Mouse (Mus musculus) midbrain, embryonic 15.5 days (tissue): ENCODE results near the gene Gpnmb. TPM values are rescaled to one million over a fixed set of nuclear protein-coding genes. Genes with fewer than 3 reads are reported as not detected.

Experiments used
- ATAC-seq: fragments of 200-750 bp; cut with Nextera tagmentation; replicated peaks from 2 replicates; pipeline ENCODE4 v1.8.0; 2017; ENCODE audit warnings: moderate TSS enrichment
- H3K27ac ChIP-seq: fragments of 300-500 bp; sonication (generic); 2 replicates; pipeline ENCODE4 v1.5.1; 2015; ENCODE audit warnings: mild to moderate bottlenecking, inconsistent platforms
- H3K27me3 ChIP-seq: fragments of 300-500 bp; sonication (generic); replicated peaks from 2 replicates; pipeline ENCODE4 v1.6.1; 2015; ENCODE audit warnings: inconsistent platforms
- H3K36me3 ChIP-seq: fragments of 300-500 bp; sonication (generic); replicated peaks from 2 replicates; pipeline ENCODE4 v1.6.1; 2015; ENCODE audit warnings: inconsistent platforms
- H3K4me1 ChIP-seq: fragments of 300-500 bp; sonication (generic); 2 replicates; pipeline ENCODE4 v1.6.1; 2015; ENCODE audit warnings: inconsistent platforms
- H3K4me2 ChIP-seq: fragments of 300-500 bp; sonication (generic); 2 replicates; pipeline ENCODE4 v1.6.1; 2015; ENCODE audit warnings: inconsistent platforms, mild to moderate bottlenecking, moderate library complexity
- H3K4me3 ChIP-seq: fragments of 300-500 bp; sonication (generic); 2 replicates; pipeline ENCODE4 v1.5.1; 2015; ENCODE audit warnings: mild to moderate bottlenecking, inconsistent platforms
- H3K9ac ChIP-seq: fragments of 300-500 bp; sonication (generic); 2 replicates; pipeline ENCODE4 v1.6.1; 2015; ENCODE audit warnings: mild to moderate bottlenecking, inconsistent platforms
- H3K9me3 ChIP-seq: fragments of 300-500 bp; sonication (generic); 2 replicates; pipeline ENCODE4 v1.6.1; 2016; ENCODE audit warnings: inconsistent platforms
- WGBS: fragments of 180-500 bp; shearing (Covaris S2); methylation state at CpG from one replicate; pipeline ENCODE4 v1.1.7; 2015; ENCODE audit warnings: mixed read lengths; 5-methylcytosine and 5-hydroxymethylcytosine counted together
- polyA plus RNA-seq: library from polyadenylated mRNA; unstranded; fragments of >200 nt; fragmentation: Nextera tagmentation; extraction: Ambion mirVana; gene quantifications from 2 replicates; pipeline ENCODE4 v1.2.1, GENCODE M21; 2015

Gpnmb gene
- polyA plus RNA-seq, result 0.36 and 0.74 TPM in 2 replicates

DNA sequence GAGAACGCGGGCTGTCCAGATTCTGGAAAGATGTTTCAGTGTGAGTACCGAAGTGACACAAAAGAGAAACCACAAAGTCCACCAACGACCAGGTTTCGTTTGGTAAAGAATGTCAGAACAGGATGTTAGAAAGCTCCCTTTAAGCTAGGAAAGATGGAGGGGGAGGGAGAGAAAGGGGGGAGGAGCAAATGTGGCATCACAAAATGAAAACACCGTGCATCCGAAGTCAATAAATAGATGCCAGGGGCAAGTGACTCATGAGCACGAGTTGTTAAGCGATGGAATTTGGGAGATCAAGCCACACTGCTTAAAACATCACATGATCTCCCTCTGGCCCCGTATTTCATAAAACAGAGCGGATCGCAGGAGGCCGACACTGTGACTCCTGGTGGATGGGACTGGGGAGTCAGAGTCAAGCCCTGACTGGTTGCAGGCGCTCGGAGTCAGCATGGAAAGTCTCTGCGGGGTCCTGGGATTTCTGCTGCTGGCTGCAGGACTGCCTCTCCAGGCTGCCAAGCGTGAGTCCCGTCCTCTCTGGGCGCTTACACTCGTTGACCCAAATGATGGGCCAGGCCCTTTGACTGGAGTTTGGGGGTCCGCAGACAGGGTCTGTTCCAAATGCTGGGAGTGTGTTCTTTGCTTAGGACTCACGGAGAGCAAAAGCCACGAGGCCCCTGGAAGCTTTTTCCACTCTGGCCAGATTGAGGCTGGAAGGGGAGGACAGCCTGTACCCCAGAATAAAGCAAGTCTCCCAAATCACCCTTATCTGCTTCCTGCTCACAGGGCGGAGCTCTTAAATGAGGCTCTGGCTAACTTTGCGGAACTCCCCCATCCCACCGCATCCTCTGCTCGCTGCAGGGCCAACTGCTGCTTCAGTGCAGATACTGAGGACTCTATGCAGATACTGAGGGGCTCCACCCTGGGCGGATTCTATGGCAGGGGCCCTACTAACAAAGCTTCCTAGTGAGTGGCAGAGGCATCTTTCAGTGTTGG is at the start of gene Gpnmb:
Gene Gpnmb, plus strand, starts transcription at position 272 of the 993 bp plus-strand sequence.
- H3K4me2 ChIP-seq, result no peak within 1 kb of the TSS

DNA sequence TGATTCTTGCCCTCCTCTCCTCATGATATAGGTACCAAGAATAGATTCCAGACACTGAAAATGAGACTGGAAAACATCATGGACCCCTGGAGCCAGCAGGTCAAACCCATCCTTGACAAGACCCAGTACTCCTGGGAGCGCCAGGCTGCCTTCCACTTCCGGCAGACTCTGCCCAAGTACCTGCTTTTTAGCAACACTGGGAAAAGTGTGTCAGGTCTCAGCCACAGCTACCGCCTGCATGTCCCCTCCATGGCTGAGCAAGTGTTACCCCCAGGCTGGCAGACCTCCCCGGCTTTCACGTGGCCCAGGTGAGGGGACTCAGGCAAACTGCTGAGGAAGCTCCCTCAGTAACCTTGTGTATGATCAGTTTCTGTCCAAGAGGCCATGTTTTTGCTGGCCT is 46.4 kb upstream of the Gpnmb start:
- Histone ChIP-seq H3K4me3 (no peak overlapping the region), H3K4me2 (no peak overlapping the region), H3K9ac (no peak overlapping the region), H3K27me3 (no peaks in the 10 kb centered on the region), H3K9me3 (no peaks in the 10 kb centered on the region), H3K36me3 (no peaks in the 10 kb centered on the region), H3K4me1 (no peaks in the 10 kb centered on the region), H3K27ac (no peak overlapping the region)
- ATAC-seq, result no peak
- 94% methylated on average over 5 of the region's 5 CpGs for WGBS

More for the DNA sequence above, at the start of gene Gpnmb:
- Histone ChIP-seq H3K27ac (no peak within 1 kb of the TSS), H3K27me3 (0 out of 2 replicates have a peak, but pooled peaks cover 8% of the 10 kb centered on the region), H3K9ac (no peak within 1 kb of the TSS), H3K36me3 (no peaks in the 10 kb centered on the region), H3K9me3 (no peaks in the 10 kb centered on the region), H3K4me1 (no peaks in the 10 kb centered on the region; the same call in 1 of the 2 replicates), H3K4me3 (no peak within 1 kb of the TSS)
- ATAC-seq, result no peak
- WGBS, result 47% methylated on average over 28 of the region's 28 CpGs

DNA sequence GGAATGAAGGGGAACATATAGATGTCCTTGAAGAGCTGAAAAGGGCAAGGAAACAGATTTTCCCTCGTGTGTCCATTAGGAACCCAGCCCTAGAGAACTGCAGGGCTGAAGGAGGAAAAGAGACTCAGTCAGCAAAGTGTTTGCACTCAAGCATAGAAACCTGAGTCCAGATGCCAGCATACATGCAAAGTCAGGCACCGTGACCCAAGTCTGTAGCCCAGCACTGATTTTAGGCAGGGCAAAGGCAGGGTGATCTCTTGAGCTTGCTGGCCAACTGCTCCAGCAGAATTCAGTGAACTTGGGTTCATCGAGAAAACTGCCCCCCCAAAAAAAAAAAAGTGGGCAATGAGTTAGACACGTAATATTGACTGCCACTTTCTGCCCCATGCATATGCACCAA is 44.4 kb upstream of the Gpnmb start:
- Histone ChIP-seq H3K36me3 (no peaks in the 10 kb centered on the region), H3K27me3 (no peaks in the 10 kb centered on the region), H3K4me3 (no peak overlapping the region), H3K27ac (no peak overlapping the region), H3K4me2 (no peak overlapping the region), H3K9ac (no peak overlapping the region), H3K9me3 (no peaks in the 10 kb centered on the region), H3K4me1 (no peaks in the 10 kb centered on the region)
- 78% methylated on average over 4 of the region's 4 CpGs for WGBS
- ATAC-seq, result no peak

DNA sequence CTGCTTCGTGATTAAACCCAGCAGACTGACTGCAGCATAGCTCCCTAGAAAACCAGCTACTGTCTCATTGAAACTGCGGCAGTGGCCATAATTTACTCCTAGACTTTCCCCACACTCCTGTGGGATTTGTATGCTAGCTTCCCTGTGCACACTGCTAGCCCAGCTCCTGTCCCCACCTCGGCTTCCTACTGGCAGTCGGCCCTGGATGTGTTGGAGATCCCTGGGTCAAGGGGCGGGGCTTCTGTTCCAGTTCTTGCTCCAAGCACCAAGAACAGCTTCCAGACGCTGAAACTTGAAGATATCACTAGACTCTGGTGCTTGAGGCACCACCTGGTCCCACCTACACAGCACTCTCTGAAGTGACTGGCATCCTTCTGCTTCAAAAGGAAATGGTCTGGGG is 38.2 kb upstream of the Gpnmb start:
- Histone ChIP-seq H3K4me2 (no peak overlapping the region), H3K4me1 (no peaks in the 10 kb centered on the region), H3K36me3 (no peaks in the 10 kb centered on the region), H3K27ac (no peak overlapping the region), H3K4me3 (no peak overlapping the region), H3K27me3 (no peaks in the 10 kb centered on the region), H3K9me3 (no peaks in the 10 kb centered on the region), H3K9ac (no peak overlapping the region)
- no peak for ATAC-seq
- WGBS, result 67% methylated on average over 6 of the region's 6 CpGs

DNA sequence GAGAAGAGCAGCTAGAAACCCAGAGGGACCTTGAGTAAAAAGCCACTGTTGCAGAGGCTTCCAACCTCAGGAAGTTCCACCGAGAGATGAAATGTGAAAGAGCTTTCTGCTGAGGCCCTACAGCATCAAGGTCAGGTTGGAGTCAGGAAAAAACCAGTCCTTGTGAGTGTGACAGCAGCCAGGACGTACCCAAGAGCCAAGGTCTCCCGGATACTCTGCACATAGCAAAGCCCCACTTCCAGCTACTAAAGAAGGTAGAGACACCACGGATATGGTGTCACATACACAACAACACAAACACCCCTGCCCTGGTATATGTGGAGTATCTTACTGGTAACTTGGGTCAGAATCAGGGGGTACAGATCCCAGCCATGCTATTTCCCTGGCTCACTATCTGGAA is 37.5 kb upstream of the Gpnmb start:
- no peaks in the 10 kb centered on the region for H3K9me3 ChIP-seq
- H3K9ac ChIP-seq, result no peak overlapping the region
- no peaks in the 10 kb centered on the region for H3K36me3 ChIP-seq
- 90% methylated on average over 4 of the region's 4 CpGs for WGBS
- H3K27me3 ChIP-seq, result no peaks in the 10 kb centered on the region
- no peak overlapping the region for H3K4me2 ChIP-seq
- ATAC-seq, result no peak
- no peaks in the 10 kb centered on the region for H3K4me1 ChIP-seq
- H3K4me3 ChIP-seq, result no peak overlapping the region
- no peak overlapping the region for H3K27ac ChIP-seq

DNA sequence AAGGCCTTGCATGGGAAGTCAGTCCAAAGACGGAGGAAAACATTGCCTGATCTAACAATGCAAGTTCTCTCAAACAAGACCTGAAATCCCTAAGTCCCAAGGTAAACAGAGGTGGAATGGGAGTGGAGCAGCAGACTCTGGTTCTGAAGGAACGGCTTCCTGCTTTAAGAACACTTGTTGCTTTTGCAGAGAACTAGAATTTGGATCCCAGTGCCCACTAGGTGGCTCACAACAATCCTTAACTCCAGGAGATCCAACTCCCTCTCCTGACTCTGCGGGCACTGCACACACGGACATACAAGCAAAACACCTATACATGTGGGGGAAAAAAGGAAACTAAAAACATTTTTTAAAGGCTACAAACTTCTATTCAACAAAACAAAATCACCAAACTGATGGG is 33.0 kb upstream of the Gpnmb start:
- H3K27ac ChIP-seq, result no peak overlapping the region
- WGBS, result 44% methylated on average over 4 of the region's 4 CpGs
- no peak for ATAC-seq
- H3K27me3 ChIP-seq, result no peaks in the 10 kb centered on the region
- H3K9ac ChIP-seq, result no peak overlapping the region
- peaks cover 3% of the 10 kb centered on the region for H3K4me1 ChIP-seq
- no peaks in the 10 kb centered on the region for H3K36me3 ChIP-seq
- H3K4me2 ChIP-seq, result no peak overlapping the region
- no peak overlapping the region for H3K4me3 ChIP-seq
- no peaks in the 10 kb centered on the region for H3K9me3 ChIP-seq

DNA sequence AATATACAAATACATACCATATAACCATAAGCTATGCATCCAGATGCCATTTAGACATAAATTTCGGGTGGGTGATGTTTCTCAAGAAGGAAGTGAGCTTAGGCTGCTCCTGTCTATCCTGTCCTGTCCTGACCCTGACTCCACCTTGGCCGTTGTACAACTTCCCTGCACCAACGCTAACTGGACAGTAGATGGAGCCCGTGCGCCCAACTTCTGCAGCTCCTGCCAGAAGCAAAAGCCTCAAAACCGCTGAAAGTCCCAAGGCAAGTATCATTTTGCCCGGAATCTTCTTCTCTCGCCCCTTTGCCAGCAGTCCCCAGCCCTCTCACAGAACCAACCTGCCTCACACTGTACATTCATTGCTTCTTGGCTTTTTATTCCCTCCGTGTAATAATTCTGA is 28.4 kb upstream of the Gpnmb start:
- no peaks in the 10 kb centered on the region for H3K36me3 ChIP-seq
- H3K27me3 ChIP-seq, result no peaks in the 10 kb centered on the region
- under 1% methylated on average over 9 of the region's 9 CpGs for whole genome bisulfite sequencing
- no peaks in the 10 kb centered on the region for H3K9me3 ChIP-seq
- H3K9ac ChIP-seq, result no peak overlapping the region
- H3K4me1 ChIP-seq, result peaks cover 10% of the 10 kb centered on the region
- ATAC-seq, result peak; percentile 56; the same call in 1 of the 2 replicates
- H3K27ac ChIP-seq, result no peak overlapping the region
- peak overlapping the region; percentile 31 for H3K4me3 ChIP-seq
- peak overlapping the region; percentile 50 for H3K4me2 ChIP-seq

DNA sequence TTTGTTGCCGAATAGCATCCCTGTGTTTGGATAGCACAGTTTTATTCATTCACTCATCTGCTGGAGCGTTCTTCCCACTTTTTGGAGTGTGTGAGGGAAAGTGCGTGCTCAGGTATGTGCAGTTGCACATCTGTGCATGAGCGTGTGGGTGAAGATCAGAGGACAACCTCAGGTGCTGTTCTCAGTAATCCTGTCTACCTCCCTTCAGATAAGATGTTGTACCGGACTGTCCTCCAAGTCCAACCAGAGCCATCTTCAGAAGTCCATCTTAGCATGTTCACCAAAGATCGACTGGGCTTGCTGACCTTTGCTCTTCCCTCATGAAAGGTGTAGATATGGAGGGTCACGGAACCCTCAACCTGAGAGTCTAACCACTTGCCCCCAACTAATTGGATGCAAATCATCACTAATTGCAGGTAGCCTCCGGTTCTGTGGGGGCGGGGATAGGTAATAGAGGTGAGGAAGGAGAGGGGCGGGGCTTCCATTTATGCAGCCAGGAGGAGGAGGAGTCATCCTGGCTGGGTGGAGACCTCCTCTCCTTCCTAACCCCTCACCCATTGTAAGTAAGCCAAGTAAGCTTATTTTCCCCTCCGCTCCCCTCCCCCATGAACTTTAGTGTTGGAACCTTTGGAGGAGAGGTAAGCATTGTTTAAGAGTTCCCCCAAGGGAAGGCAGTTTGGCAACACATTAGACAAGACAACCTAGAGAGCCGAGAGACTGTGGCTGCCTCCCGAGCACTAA is 27.8 kb upstream of the Gpnmb start:
- ATAC-seq, result peak; percentile 66; the same call in 1 of the 2 replicates
- Histone ChIP-seq H3K4me3 (peak overlapping the region; percentile 31), H3K36me3 (no peaks in the 10 kb centered on the region), H3K9me3 (no peaks in the 10 kb centered on the region), H3K4me1 (peaks cover 10% of the 10 kb centered on the region), H3K9ac (no peak overlapping the region), H3K27me3 (no peaks in the 10 kb centered on the region), H3K27ac (no peak overlapping the region), H3K4me2 (peak overlapping the region; percentile 50)
- WGBS, result 34% methylated on average over 13 of the region's 13 CpGs

DNA sequence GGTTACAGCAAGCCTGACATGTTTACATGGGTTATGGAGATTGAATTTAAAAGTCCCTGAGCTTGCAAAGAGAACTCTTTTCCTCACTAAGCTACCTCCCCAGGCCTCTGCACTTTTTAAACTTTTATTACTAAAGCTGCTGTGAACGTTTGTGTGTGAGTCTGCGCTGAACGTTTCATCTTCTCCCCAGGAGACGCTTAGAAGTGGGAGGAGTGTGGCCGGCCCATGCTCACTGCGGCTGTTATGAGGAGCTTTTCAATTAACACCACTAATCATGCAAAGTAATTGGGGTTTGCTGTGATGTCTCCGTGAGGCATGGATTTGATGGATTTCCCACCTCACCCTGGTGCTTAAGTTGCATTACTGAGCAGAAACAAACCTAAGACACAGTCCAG is 27.2 kb upstream of the Gpnmb start:
- WGBS, result 38% methylated on average over 7 of the region's 7 CpGs
- no peaks in the 10 kb centered on the region for H3K36me3 ChIP-seq
- peak overlapping the region; percentile 50; the same call in 1 of the 2 replicates for H3K4me2 ChIP-seq
- no peaks in the 10 kb centered on the region for H3K9me3 ChIP-seq
- no peak overlapping the region for H3K4me3 ChIP-seq
- no peak overlapping the region for H3K27ac ChIP-seq
- H3K4me1 ChIP-seq, result peaks cover 10% of the 10 kb centered on the region
- no peak for ATAC-seq
- no peak overlapping the region for H3K9ac ChIP-seq
- H3K27me3 ChIP-seq, result no peaks in the 10 kb centered on the region

DNA sequence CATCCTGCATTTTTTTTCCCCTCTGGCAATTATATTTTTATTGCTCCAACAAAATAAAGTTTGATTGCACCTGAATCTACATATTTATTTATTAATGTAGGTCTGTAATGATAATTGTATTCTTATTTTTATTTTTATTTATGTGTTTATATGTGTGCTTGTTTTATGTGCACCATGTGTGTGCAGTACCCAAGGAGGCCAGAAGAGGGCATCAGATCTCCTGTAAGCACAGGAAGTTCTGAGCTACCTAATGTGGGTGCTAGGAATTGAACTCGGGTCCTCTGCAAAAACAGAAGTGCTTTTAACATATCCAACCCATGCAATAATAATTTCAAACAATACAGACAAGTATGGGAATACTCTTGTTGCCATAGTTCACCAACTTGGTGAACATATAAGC is 26.7 kb upstream of the Gpnmb start:
- no peaks in the 10 kb centered on the region for H3K36me3 ChIP-seq

DNA sequence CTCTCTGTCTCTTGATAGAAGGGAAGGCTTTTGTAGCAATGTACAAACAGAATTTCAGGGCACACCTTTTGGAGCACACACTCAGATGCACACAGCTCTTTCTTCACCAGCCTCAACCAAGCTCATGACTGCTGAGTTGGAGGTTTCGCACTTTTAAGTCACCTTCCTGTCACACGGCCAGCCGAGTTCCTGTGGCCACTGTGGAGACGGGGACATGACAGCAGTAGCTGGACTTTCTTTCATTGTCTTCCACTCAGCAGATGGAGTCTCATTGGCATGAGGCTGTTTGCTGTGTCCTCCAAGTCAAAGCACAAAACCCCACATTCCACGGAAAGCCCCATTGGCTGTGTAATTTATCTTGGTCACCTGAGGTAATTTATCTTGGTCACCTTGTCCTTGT is 25.2 kb upstream of the Gpnmb start:
- H3K4me1 ChIP-seq, result peaks cover 10% of the 10 kb centered on the region
- H3K4me3 ChIP-seq, result no peak overlapping the region
- H3K4me2 ChIP-seq, result no peak overlapping the region
- no peaks in the 10 kb centered on the region for H3K9me3 ChIP-seq
- 90% methylated on average over 5 of the region's 5 CpGs for WGBS
- ATAC-seq, result no peak
- H3K9ac ChIP-seq, result no peak overlapping the region
- no peaks in the 10 kb centered on the region for H3K27me3 ChIP-seq
- H3K27ac ChIP-seq, result no peak overlapping the region
- H3K36me3 ChIP-seq, result no peaks in the 10 kb centered on the region

More for the DNA sequence above, 26.7 kb upstream of the Gpnmb start:
- Histone ChIP-seq H3K27me3 (no peaks in the 10 kb centered on the region), H3K4me1 (peaks cover 10% of the 10 kb centered on the region), H3K9me3 (no peaks in the 10 kb centered on the region), H3K4me3 (no peak overlapping the region), H3K4me2 (no peak overlapping the region), H3K9ac (no peak overlapping the region), H3K27ac (no peak overlapping the region)
- ATAC-seq, result no peak
- 98% methylated on average over 1 of the region's 1 CpGs for WGBS

DNA sequence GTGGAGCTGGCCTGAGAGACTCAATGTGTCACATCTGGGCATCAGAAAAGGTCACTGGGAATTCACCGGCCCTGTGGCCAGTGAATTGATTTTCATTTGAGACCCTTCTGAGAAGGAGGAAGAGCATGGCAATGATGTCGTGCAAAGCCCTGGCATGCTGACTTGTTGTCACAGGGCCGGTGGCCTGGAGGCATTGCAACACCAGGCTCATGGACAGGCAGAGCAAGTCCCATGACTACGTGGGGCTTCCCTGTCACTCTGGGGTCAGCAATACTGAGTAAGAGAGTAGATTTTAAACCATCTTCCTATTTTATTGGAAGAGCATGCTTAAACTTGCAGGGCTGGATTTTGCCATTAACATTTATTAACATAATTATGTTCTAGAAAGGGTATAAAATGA is 23.3 kb upstream of the Gpnmb start:
- no peak overlapping the region for H3K9ac ChIP-seq
- H3K9me3 ChIP-seq, result no peaks in the 10 kb centered on the region
- no peaks in the 10 kb centered on the region for H3K36me3 ChIP-seq
- H3K4me1 ChIP-seq, result peaks cover 10% of the 10 kb centered on the region
- WGBS, result 81% methylated on average over 4 of the region's 4 CpGs
- H3K27me3 ChIP-seq, result no peaks in the 10 kb centered on the region
- H3K4me2 ChIP-seq, result no peak overlapping the region
- ATAC-seq, result no peak
- H3K4me3 ChIP-seq, result no peak overlapping the region
- no peak overlapping the region for H3K27ac ChIP-seq
